Mouse (Mus musculus): ENCODE measurements around the gene Ankrd6.
A peak's percentile ranks its signal among the peaks of the same experiment; 100 is the strongest.

The Ankrd6 gene

GRCm38 (mm10) chr4:32948696-32949095 is 1.9 kb downstream of the Ankrd6 start:
- DNase-seq: no peak

- peak; percentile 95 for DNase-seq
Observed at GRCm38 (mm10) chr4:32947631-32948030, 3.0 kb downstream of the Ankrd6 start.

GRCm38 (mm10) chr4:32940984-32941383 is 9.7 kb downstream of the Ankrd6 start:
- DNase-seq: no peak

- DNase-seq: no peak
Observed at GRCm38 (mm10) chr4:32939964-32940363, 10.7 kb downstream of the Ankrd6 start.

GRCm38 (mm10) chr4:32939521-32939920 is 11.1 kb downstream of the Ankrd6 start:
- DNase-seq: no peak

- DNase-seq: no peak
Observed at GRCm38 (mm10) chr4:32936762-32937341, 13.8 kb downstream of the Ankrd6 start.

- no peak for DNase-seq
Observed at GRCm38 (mm10) chr4:32932056-32932455, 18.6 kb downstream of the Ankrd6 start.

GRCm38 (mm10) chr4:32929750-32930149 is 20.9 kb downstream of the Ankrd6 start:
- no peak for DNase-seq

- DNase-seq: no peak
Observed at GRCm38 (mm10) chr4:32928692-32929448, 21.8 kb downstream of the Ankrd6 start.

GRCm38 (mm10) chr4:32923891-32924294 is 26.7 kb downstream of the Ankrd6 start:
- DNase-seq: no peak

GRCm38 (mm10) chr4:32923436-32923835 is 27.2 kb downstream of the Ankrd6 start:
- DNase-seq: no peak

- no peak for DNase-seq
Observed at GRCm38 (mm10) chr4:32922871-32923270, 27.8 kb downstream of the Ankrd6 start.

- DNase-seq: no peak
Observed at GRCm38 (mm10) chr4:32920863-32921262, 29.8 kb downstream of the Ankrd6 start.

- no peak for DNase-seq
Observed at GRCm38 (mm10) chr4:32918571-32918970, 32.1 kb downstream of the Ankrd6 start.

- DNase-seq: no peak
Observed at GRCm38 (mm10) chr4:32916689-32917385, 33.8 kb downstream of the Ankrd6 start.

GRCm38 (mm10) chr4:32915928-32916327 is 34.7 kb downstream of the Ankrd6 start:
- no peak for DNase-seq

GRCm38 (mm10) chr4:32909996-32910395 is 40.6 kb downstream of the Ankrd6 start:
- DNase-seq: no peak

GRCm38 (mm10) chr4:32909241-32909979 is 41.2 kb downstream of the Ankrd6 start:
- no peak for DNase-seq

- DNase-seq: no peak
Observed at GRCm38 (mm10) chr4:32907631-32908030, 43.0 kb downstream of the Ankrd6 start.

- DNase-seq: peak; percentile 95
Observed at GRCm38 (mm10) chr4:32906627-32907026, 44.0 kb downstream of the Ankrd6 start.

- DNase-seq: no peak
Observed at GRCm38 (mm10) chr4:32905913-32906312, 44.7 kb downstream of the Ankrd6 start.

GRCm38 (mm10) chr4:32905381-32905780 is 45.3 kb downstream of the Ankrd6 start:
- DNase-seq: peak; percentile 78

- DNase-seq: peak; percentile 72
Observed at GRCm38 (mm10) chr4:32903826-32904225, 46.8 kb downstream of the Ankrd6 start.
